Mouse (Mus musculus): Measurements from ENCODE around the gene Nfkb2. TPM values are rescaled to one million over a fixed set of nuclear protein-coding genes. Genes with fewer than 3 reads are reported as not detected.

The Nfkb2 gene
- total and polyA plus RNA-seq, 3 experiments = 27.2 to 43.0 TPM; not detected in 1

- Histone ChIP-seq H3K27ac (ENCODE audit: control insufficient read depth, low read depth, low read length) (peak overlapping the region; percentile 80), H3K36me3 (ENCODE audit: control insufficient read depth in 1 of 2, insufficient read depth in 2 of 2, low read length in 2 of 2) (peaks cover 0 to 14% of the 10 kb centered on the region in 2 experiments; a peak in 2 of 4 replicates), H3K27me3 (ENCODE audit: control insufficient read depth in 1 of 2, insufficient read depth in 2 of 2, low read length in 2 of 2) (no peaks in the 10 kb centered on the region), H3K4me3 (ENCODE audit: control insufficient read depth in 1 of 2, insufficient read depth in 1 of 2, low read depth in 2 of 2, low read length in 2 of 2) (peak overlapping the region; percentile 77 to 82), H3K9me3 (replicated peaks; ENCODE audit: insufficient read depth, low read length) (no peaks in the 10 kb centered on the region), H3K4me1 (ENCODE audit: control insufficient read depth in 1 of 2, insufficient read depth in 2 of 2, low read length in 2 of 2) (peaks cover 6 to 20% of the 10 kb centered on the region in 2 experiments), H3K79me2 (ENCODE audit: control insufficient read depth, insufficient read depth, low read length, poor library complexity) (peaks cover 3% of the 10 kb centered on the region; the same call in 1 of the 2 replicates), H3K9ac (ENCODE audit: control insufficient read depth, low read depth, low read length, poor library complexity, severe bottlenecking) (peak overlapping the region; percentile 92)
- peak; percentile 96 for DNase-seq (ENCODE audit: low read depth, low spot score)
- TF ChIP-seq SMC3 (IDR thresholded peaks at IDR 0.05; ENCODE audit: low read depth, low read length) (0 out of 2 replicates have a peak, but pooled peaks have one; percentile 9), ETS1 (IDR thresholded peaks at IDR 0.05; ENCODE audit: low read depth, low read length) (peak; percentile 21; the same call in 1 of the 2 replicates), TCF12 (IDR thresholded peaks at IDR 0.05; ENCODE audit: low read depth, low read length) (peak; percentile 56), USF1 (IDR thresholded peaks at IDR 0.05; ENCODE audit: low read depth, low read length) (0 out of 2 replicates have a peak, but pooled peaks have one; percentile 14), ELF1 (IDR thresholded peaks at IDR 0.05; ENCODE audit: low read depth, low read length) (peak; percentile 91), MAZ (IDR thresholded peaks at IDR 0.05; ENCODE audit: low read depth, low read length) (peak; percentile 100), ZKSCAN1 (IDR thresholded peaks at IDR 0.05; ENCODE audit: low read depth, low read length) (no peak), JUND (IDR thresholded peaks at IDR 0.05; ENCODE audit: low read depth, low read length) (no peak), POLR2AphosphoS2 (IDR thresholded peaks at IDR 0.05; ENCODE audit: low read length) (peak; percentile 65; the same call in 1 of the 2 replicates), USF2 (IDR thresholded peaks at IDR 0.05; ENCODE audit: borderline replicate concordance in 1 of 2, insufficient read depth in 1 of 2, low read depth in 1 of 2, low read length in 2 of 2) (no peak), NRF1 (IDR thresholded peaks at IDR 0.05; ENCODE audit: insufficient read depth, low read depth, low read length, poor library complexity, severe bottlenecking) (peak; percentile 39; the same call in 1 of the 2 replicates), BHLHE40 (IDR thresholded peaks at IDR 0.05; ENCODE audit: borderline replicate concordance, low read depth, low read length) (no peak), RCOR1 (IDR thresholded peaks at IDR 0.05; ENCODE audit: low read depth, low read length) (no peak), MXI1 (IDR thresholded peaks at IDR 0.05; ENCODE audit: low read depth, low read length) (0 out of 2 replicates have a peak, but pooled peaks have one; percentile 59), TAL1 (IDR thresholded peaks at IDR 0.05; ENCODE audit: low read length) (no peak), HCFC1 (IDR thresholded peaks at IDR 0.05; ENCODE audit: low read depth, low read length) (peak; percentile 81), MAX (IDR thresholded peaks at IDR 0.05; ENCODE audit: low read length) (no peak), GATA1 (IDR thresholded peaks at IDR 0.05; ENCODE audit: low read depth, low read length) (no peak), ZMIZ1 (IDR thresholded peaks at IDR 0.05; ENCODE audit: low read depth, low read length) (peak; percentile 95), MAFK (IDR thresholded peaks at IDR 0.05; ENCODE audit: borderline replicate concordance, low read depth, low read length) (no peak), CTCF (IDR thresholded peaks at IDR 0.05 in 2 of 3, conservative IDR thresholded peaks at IDR 0.05 in 1 of 3; ENCODE audit: control insufficient read depth in 1 of 3, insufficient read depth in 1 of 3, low read depth in 2 of 3, low read length in 3 of 3, poor library complexity in 1 of 3, severe bottlenecking in 1 of 3) (no peak), MYC (IDR thresholded peaks at IDR 0.05; ENCODE audit: low read depth, low read length) (no peak), POLR2A (IDR thresholded peaks at IDR 0.05; ENCODE audit: control insufficient read depth in 1 of 2, insufficient read depth in 1 of 2, low read depth in 1 of 2, low read length in 2 of 2, poor library complexity in 1 of 2) (peak; percentile 96), KAT2A (conservative IDR thresholded peaks at IDR 0.05; ENCODE audit: low read depth, low read length) (no peak; the same call in 1 of the 2 replicates), EP300 (IDR thresholded peaks at IDR 0.05; ENCODE audit: low read depth in 1 of 2, low read length in 2 of 2) (peak in 1 of 2 experiments; percentile 16; a peak in 2 of 4 replicates), UBTF (IDR thresholded peaks at IDR 0.05; ENCODE audit: borderline replicate concordance, insufficient read depth, low read depth, low read length) (0 out of 2 replicates have a peak, but pooled peaks have one; percentile 46), GABPA (IDR thresholded peaks at IDR 0.05; ENCODE audit: low read depth, low read length) (no peak), CHD2 (IDR thresholded peaks at IDR 0.05; ENCODE audit: low read length) (no peak), NELFE (IDR thresholded peaks at IDR 0.05; ENCODE audit: low read depth, low read length) (peak; percentile 93), SIN3A (IDR thresholded peaks at IDR 0.05; ENCODE audit: low read length) (peak; percentile 80), TBP (IDR thresholded peaks at IDR 0.05; ENCODE audit: low read depth, low read length) (0 out of 2 replicates have a peak, but pooled peaks have one; percentile 59)
These were observed 1.5 kb downstream of the Nfkb2 start for GRCm38 (mm10) chr19:46305432-46306267.

All from MEL (cell line).